Mouse (Mus musculus) myocyte (in vitro differentiated cells): Measurements from ENCODE around the gene Coq8a. TPM values are rescaled to one million over a fixed set of nuclear protein-coding genes. Genes with fewer than 3 reads are reported as not detected.

ENCODE experiments used
- H3K27me3 ChIP-seq: one replicate; pipeline ENCODE4 v1.6.1; 2011; ENCODE audit not compliant: control insufficient read depth, insufficient read depth, insufficient read length
- H3K36me3 ChIP-seq: one replicate; pipeline ENCODE4 v1.6.1; 2011; ENCODE audit not compliant: control insufficient read depth, insufficient read depth
- H3K4me2 ChIP-seq: one replicate; pipeline ENCODE4 v1.6.1; 2011; ENCODE audit warnings: low read depth, control low read depth
- H3K4me3 ChIP-seq: one replicate; pipeline ENCODE4 v1.5.1; 2011; ENCODE audit warnings: mild to moderate bottlenecking, control low read depth, moderate library complexity
- H3K79me2 ChIP-seq: one replicate; pipeline ENCODE4 v1.6.1; 2011; ENCODE audit not compliant: control insufficient read depth, insufficient read depth
- H3ac ChIP-seq: one replicate; pipeline ENCODE4 v1.6.1; 2011; ENCODE audit not compliant: control insufficient read depth, insufficient read length
- CEBPB ChIP-seq: IDR thresholded peaks from 2 replicates; pipeline ENCODE4 v1.6.1; 2011; ENCODE audit warnings: mild to moderate bottlenecking, moderate library complexity; ENCODE audit not compliant: poor library complexity, insufficient read depth, severe bottlenecking
- E2F4 ChIP-seq: IDR thresholded peaks from one replicate; pipeline ENCODE4 v1.6.1; 2011; ENCODE audit warnings: mild to moderate bottlenecking, control low read depth, moderate library complexity; ENCODE audit not compliant: insufficient read depth
- MAX ChIP-seq: IDR thresholded peaks from one replicate; pipeline ENCODE4 v1.6.1; 2011; ENCODE audit warnings: low read depth, mild to moderate bottlenecking, control low read depth
- MYOD1 ChIP-seq, 3 experiments: IDR thresholded peaks; one replicate each; pipeline ENCODE4 v1.6.1; 2011; ENCODE audit warnings: control low read depth in 2 of 3, low read depth in 2 of 3, mild to moderate bottlenecking in 2 of 3, moderate library complexity in 1 of 3; ENCODE audit not compliant: insufficient read length in 2 of 3, control insufficient read depth in 1 of 3
- MYOG ChIP-seq, 3 experiments: IDR thresholded peaks; one replicate each; pipeline ENCODE4 v1.6.1; 2011; ENCODE audit warnings: control low read depth in 2 of 3, low read depth in 2 of 3, mild to moderate bottlenecking in 2 of 3; ENCODE audit not compliant: insufficient read length in 2 of 3, control insufficient read depth in 1 of 3, insufficient read depth in 1 of 3
- POLR2A ChIP-seq: IDR thresholded peaks from one replicate; pipeline ENCODE4 v1.6.1; 2011; ENCODE audit warnings: low read depth, mild to moderate bottlenecking, control low read depth, moderate library complexity; ENCODE audit not compliant: insufficient read length
- POLR2AphosphoS2 ChIP-seq: IDR thresholded peaks from one replicate; pipeline ENCODE4 v1.6.1; 2011; ENCODE audit warnings: low read depth, control low read depth; ENCODE audit not compliant: insufficient read length
- REST ChIP-seq: IDR thresholded peaks from one replicate; pipeline ENCODE4 v1.6.1; 2011; ENCODE audit warnings: mild to moderate bottlenecking, control low read depth, moderate library complexity; ENCODE audit not compliant: insufficient read depth, insufficient read length
- SRF ChIP-seq: IDR thresholded peaks from one replicate; pipeline ENCODE4 v1.6.1; 2011; ENCODE audit warnings: low read depth; ENCODE audit not compliant: control insufficient read depth, insufficient read length
- TCF12 ChIP-seq: IDR thresholded peaks from one replicate; pipeline ENCODE4 v1.6.1; 2011; ENCODE audit warnings: mild to moderate bottlenecking, control low read depth; ENCODE audit not compliant: poor library complexity, insufficient read depth, severe bottlenecking
- TCF3 ChIP-seq: IDR thresholded peaks from one replicate; pipeline ENCODE4 v1.6.1; 2011; ENCODE audit warnings: low read depth, control low read depth; ENCODE audit not compliant: insufficient read length
- USF1 ChIP-seq: IDR thresholded peaks from one replicate; pipeline ENCODE4 v1.6.1; 2011; ENCODE audit warnings: low read depth, mild to moderate bottlenecking, control low read depth, moderate library complexity
- polyA plus RNA-seq: library from polyadenylated mRNA; unstranded; fragments of >200 nt; fragmentation: generic; extraction: Trizol; gene quantifications from one replicate; pipeline ENCODE4 v1.2.1, GENCODE M21; 2012; ENCODE audit warnings: missing spikeins

Gene Coq8a
- polyA plus RNA-seq, 1 experiment = 79.8 TPM

DNA sequence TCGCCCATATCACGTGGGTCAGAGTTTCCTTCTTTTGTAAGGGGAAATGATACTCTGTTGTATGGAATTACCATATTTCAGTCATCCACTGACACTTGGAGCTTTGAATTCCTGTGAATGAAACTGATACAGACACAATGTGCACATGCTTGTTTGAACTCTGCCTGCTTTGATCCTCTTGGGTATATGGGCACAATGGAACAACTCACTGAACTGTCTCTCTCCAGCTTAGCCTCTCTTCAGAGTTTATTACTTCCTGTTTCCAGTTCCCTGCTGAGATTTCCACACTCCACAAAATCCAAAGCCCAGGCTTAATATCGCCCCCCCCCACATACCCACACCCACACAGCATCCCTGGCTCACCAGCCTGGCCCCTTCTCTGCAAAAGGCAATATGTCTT, 32.3 kb upstream of the Coq8a start:
- TF ChIP-seq MYOD1 (IDR thresholded peaks at IDR 0.05; ENCODE audit: control insufficient read depth in 1 of 3, insufficient read length in 2 of 3, low read depth in 2 of 3) (no peak), TCF3 (no peak), CEBPB (no peak), MAX (no peak), POLR2AphosphoS2 (no peak), POLR2A (no peak), E2F4 (no peak), SRF (no peak), USF1 (no peak), TCF12 (no peak), MYOG (IDR thresholded peaks at IDR 0.05; ENCODE audit: control insufficient read depth in 1 of 3, insufficient read depth in 1 of 3, insufficient read length in 2 of 3, low read depth in 2 of 3) (no peak), REST (no peak)

GRCm38 (mm10) chr1:180230580-180230979, 31.2 kb upstream of the Coq8a start:
- no peaks in the 10 kb centered on the region for H3K36me3 ChIP-seq
- no peak overlapping the region for H3ac ChIP-seq
- H3K79me2 ChIP-seq = no peaks in the 10 kb centered on the region
- no peaks in the 10 kb centered on the region for H3K27me3 ChIP-seq
- no peak overlapping the region for H3K4me3 ChIP-seq
- H3K4me2 ChIP-seq = no peak overlapping the region
- TF ChIP-seq E2F4 (no peak), REST (no peak), TCF12 (no peak), MYOD1 (IDR thresholded peaks at IDR 0.05; ENCODE audit: control insufficient read depth in 1 of 3, insufficient read length in 2 of 3, low read depth in 2 of 3) (no peak), POLR2AphosphoS2 (no peak), TCF3 (no peak), MAX (no peak), SRF (no peak), USF1 (no peak), CEBPB (no peak), POLR2A (no peak), MYOG (IDR thresholded peaks at IDR 0.05; ENCODE audit: control insufficient read depth in 1 of 3, insufficient read depth in 1 of 3, insufficient read length in 2 of 3, low read depth in 2 of 3) (no peak)

More for the DNA sequence above, 32.3 kb upstream of the Coq8a start:
- H3K4me2 ChIP-seq = no peak overlapping the region
- no peaks in the 10 kb centered on the region for H3K27me3 ChIP-seq
- no peak overlapping the region for H3K4me3 ChIP-seq
- no peaks in the 10 kb centered on the region for H3K36me3 ChIP-seq
- H3K79me2 ChIP-seq = no peaks in the 10 kb centered on the region
- H3ac ChIP-seq = no peak overlapping the region

- no peak overlapping the region for H3K4me3 ChIP-seq
- H3K79me2 ChIP-seq = no peaks in the 10 kb centered on the region
Measured at GRCm38 (mm10) chr1:180229906-180230305, 30.5 kb upstream of the Coq8a start.

DNA sequence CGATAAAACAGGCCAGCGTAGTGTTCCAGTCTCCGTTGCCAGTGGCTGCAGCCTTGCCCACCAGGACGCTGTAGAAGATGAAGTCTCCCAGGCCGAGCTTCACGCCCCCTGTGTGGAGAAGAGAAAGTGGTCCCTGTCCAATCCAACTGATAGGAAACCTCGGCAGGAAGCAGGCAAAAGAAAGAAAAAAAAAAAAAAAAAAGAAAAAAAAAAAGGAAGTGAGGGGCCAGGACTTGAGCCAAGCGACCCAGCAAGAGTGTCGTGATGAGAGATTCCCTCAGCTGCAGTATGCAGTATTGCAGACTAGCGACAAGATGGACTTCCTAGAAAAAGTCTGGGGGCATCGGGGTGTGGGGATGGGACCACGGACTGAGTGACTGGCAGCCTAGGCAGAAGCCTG, 29.5 kb upstream of the Coq8a start:
- TF ChIP-seq MYOG (IDR thresholded peaks at IDR 0.05; ENCODE audit: control insufficient read depth in 1 of 3, insufficient read depth in 1 of 3, insufficient read length in 2 of 3, low read depth in 2 of 3) = no peak
- TF ChIP-seq MAX = no peak
- no peak for TF ChIP-seq REST
- no peak for TF ChIP-seq MYOD1 (IDR thresholded peaks at IDR 0.05; ENCODE audit: control insufficient read depth in 1 of 3, insufficient read length in 2 of 3, low read depth in 2 of 3)
- no peak for TF ChIP-seq TCF12
- TF ChIP-seq POLR2AphosphoS2 = no peak
- TF ChIP-seq CEBPB = no peak
- TF ChIP-seq TCF3 = no peak
- TF ChIP-seq POLR2A = no peak
- TF ChIP-seq E2F4 = no peak
- no peak for TF ChIP-seq SRF
- Histone ChIP-seq H3ac (no peak overlapping the region), H3K4me2 (no peak overlapping the region), H3K79me2 (no peaks in the 10 kb centered on the region), H3K27me3 (peaks cover 4% of the 10 kb centered on the region), H3K36me3 (no peaks in the 10 kb centered on the region), H3K4me3 (no peak overlapping the region)

More at GRCm38 (mm10) chr1:180229906-180230305, 30.5 kb upstream of the Coq8a start:
- Histone ChIP-seq H3ac (no peak overlapping the region), H3K27me3 (no peaks in the 10 kb centered on the region), H3K36me3 (no peaks in the 10 kb centered on the region), H3K4me2 (no peak overlapping the region)
- no peak for TF ChIP-seq MAX
- TF ChIP-seq POLR2AphosphoS2 = no peak
- no peak for TF ChIP-seq MYOG (IDR thresholded peaks at IDR 0.05; ENCODE audit: control insufficient read depth in 1 of 3, insufficient read depth in 1 of 3, insufficient read length in 2 of 3, low read depth in 2 of 3)
- TF ChIP-seq TCF12 = no peak
- no peak for TF ChIP-seq REST
- no peak for TF ChIP-seq CEBPB
- no peak for TF ChIP-seq USF1
- no peak for TF ChIP-seq POLR2A
- TF ChIP-seq SRF = no peak
- TF ChIP-seq TCF3 = no peak
- no peak for TF ChIP-seq MYOD1 (IDR thresholded peaks at IDR 0.05; ENCODE audit: control insufficient read depth in 1 of 3, insufficient read length in 2 of 3, low read depth in 2 of 3)
- no peak for TF ChIP-seq E2F4

DNA sequence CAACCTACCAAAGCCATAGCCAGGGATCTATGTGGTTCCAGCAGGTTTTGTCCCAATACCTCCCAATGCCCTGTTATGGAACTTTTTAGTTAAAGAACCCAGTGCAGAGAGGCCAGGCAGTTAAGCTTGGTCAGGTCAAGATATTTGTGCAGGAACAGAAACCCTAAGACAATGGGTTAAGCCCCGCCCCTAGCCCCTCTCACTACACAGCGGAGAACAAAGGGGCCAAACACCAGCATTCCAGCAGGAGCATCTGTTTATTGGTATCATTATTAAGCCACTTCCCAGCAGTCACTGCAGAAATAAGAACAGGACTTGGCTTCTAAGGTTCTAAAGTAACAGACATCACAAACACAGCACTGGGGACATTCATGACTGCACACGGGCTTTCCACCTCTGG, 27.4 kb upstream of the Coq8a start:
- TF ChIP-seq USF1 = no peak
- TF ChIP-seq E2F4 = no peak
- no peak for TF ChIP-seq CEBPB
- no peak for TF ChIP-seq MYOG (IDR thresholded peaks at IDR 0.05; ENCODE audit: control insufficient read depth in 1 of 3, insufficient read depth in 1 of 3, insufficient read length in 2 of 3, low read depth in 2 of 3)
- no peak for TF ChIP-seq POLR2AphosphoS2
- TF ChIP-seq SRF = no peak
- no peak for TF ChIP-seq POLR2A
- TF ChIP-seq TCF12 = no peak
- TF ChIP-seq REST = no peak
- TF ChIP-seq MAX = no peak
- Histone ChIP-seq H3ac (no peak overlapping the region), H3K27me3 (peaks cover 13% of the 10 kb centered on the region), H3K4me3 (no peak overlapping the region), H3K4me2 (no peak overlapping the region), H3K79me2 (no peaks in the 10 kb centered on the region), H3K36me3 (no peaks in the 10 kb centered on the region)
